Comparison of ENCODE assay signal across 18 mouse cellular contexts in the genomic region with DNA sequence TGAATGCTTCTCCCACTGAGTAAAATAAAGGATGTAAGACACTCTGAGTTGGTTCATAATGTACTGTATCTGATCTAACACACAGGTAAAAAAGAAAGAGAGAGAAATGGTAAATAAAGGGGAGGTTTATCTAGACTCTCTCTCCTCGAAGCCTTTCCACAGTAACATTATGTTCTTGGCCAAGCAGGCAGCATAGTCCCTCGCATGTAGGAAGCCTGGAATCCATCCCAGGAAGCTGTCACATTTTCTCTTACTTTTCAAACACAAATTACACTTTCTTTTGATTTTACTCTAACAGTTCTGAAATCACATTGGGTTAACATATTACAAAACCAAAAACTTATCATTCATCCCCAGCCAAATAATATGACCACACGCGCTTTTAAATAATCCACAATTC. TPM values are rescaled to one million over a fixed set of nuclear protein-coding genes. Genes with fewer than 3 reads are reported as not detected.
"Had no signal": no experiment of that assay in that cellular context is flagged by ENCODE, and none has a peak within 500 bp of the region (broad histone marks: within the 10 kb centered on the region; RNA-seq: fewer than 3 reads in every experiment).

No protein-coding gene starts in this region.

- H3K27me3 ChIP-seq: limb, embryonic 13.5 days; liver, embryonic 15.5 days; midbrain, embryonic 12.5 days; neural tube, embryonic 13.5 days had no signal

- DNase-seq: kidney, adult 11 months; kidney, adult 9 months; kidney, postnatal 36 days; lung, embryonic 14.5 days; retina, postnatal 1 day; right cerebral cortex, postnatal 14 days had no signal

- ATAC-seq: midbrain, embryonic 16.5 days had no signal

- H3K9me3 ChIP-seq: limb, embryonic 13.5 days; liver, embryonic 15.5 days; midbrain, embryonic 12.5 days; neural tube, embryonic 13.5 days had no signal

- H3K4me1 ChIP-seq: limb, embryonic 13.5 days; midbrain, embryonic 12.5 days; neural tube, embryonic 13.5 days had no signal

- H3K4me2 ChIP-seq: limb, embryonic 13.5 days; liver, embryonic 11.5 days; liver, embryonic 15.5 days; lung, embryonic 14.5 days; midbrain, embryonic 12.5 days; neural tube, embryonic 13.5 days had no signal

- H3K27ac ChIP-seq: kidney, postnatal 0 days; limb, embryonic 13.5 days; liver, embryonic 15.5 days; midbrain, embryonic 12.5 days; neural tube, embryonic 13.5 days had no signal

- H3K4me3 ChIP-seq: limb, embryonic 13.5 days; liver, embryonic 15.5 days; midbrain, embryonic 12.5 days; neural tube, embryonic 13.5 days had no signal

- H3K9ac ChIP-seq: limb, embryonic 13.5 days; liver, embryonic 15.5 days; lung, embryonic 14.5 days; midbrain, embryonic 12.5 days; neural tube, embryonic 13.5 days had no signal

RNA-seq across cellular contexts. Expression of a gene that starts 40.8 kb away (rescaled TPM):
- total RNA-seq: layer of hippocampus, adult 8-10 months; megakaryocyte-erythroid progenitor cell, adult 5-6 weeks had no signal
- polyA plus RNA-seq: intestine, embryonic 14.5 days; kidney, postnatal 0 days; limb, embryonic 13.5 days; liver, embryonic 11.5 days; liver, embryonic 15.5 days; lung, embryonic 14.5 days; midbrain, embryonic 12.5 days; midbrain, embryonic 16.5 days; neural tube, embryonic 13.5 days; small intestine, adult 2 months; stomach, embryonic 16.5 days had no signal

RNA-seq across cellular contexts. Expression of a gene that starts 59.9 kb away (rescaled TPM):
- total RNA-seq: megakaryocyte-erythroid progenitor cell, adult 5-6 weeks had no signal
